Mouse (Mus musculus): ENCODE data around the gene Kmt2a. TPM values are rescaled to one million over a fixed set of nuclear protein-coding genes. Genes with fewer than 3 reads are reported as not detected.

Gene Kmt2a
- polyA plus RNA-seq, 1 experiment from 2014 or later = 10.5 TPM

DNA sequence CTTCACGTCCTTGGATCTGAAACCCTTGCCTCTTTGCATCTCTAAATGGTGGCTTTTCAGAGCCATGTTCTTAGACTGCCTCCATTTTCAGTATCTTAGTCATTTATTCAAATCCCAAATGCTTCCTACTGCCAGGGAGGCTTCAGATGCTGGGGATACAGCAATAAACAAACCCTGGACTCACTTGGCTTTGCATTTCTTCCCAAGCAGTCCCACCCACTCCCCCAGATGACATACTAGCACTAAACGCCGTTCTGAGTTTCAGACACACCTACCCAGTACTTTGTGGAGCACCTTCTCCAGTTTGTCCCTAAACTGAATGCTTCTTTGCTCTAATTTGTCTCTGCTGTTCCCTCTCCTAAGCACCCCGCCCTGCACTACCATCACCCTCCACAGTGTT is 15.9 kb upstream of the Kmt2a start:
- Histone ChIP-seq H3K36me3 (no peaks in the 10 kb centered on the region), H3K9me3 (no peaks in the 10 kb centered on the region), H3K4me3 (no peak overlapping the region), H3K27ac (no peak overlapping the region), H3K27me3 (ENCODE audit: insufficient read depth, poor library complexity, severe bottlenecking) (no peaks in the 10 kb centered on the region), H3K4me1 (0 out of 2 replicates have a peak, but pooled peaks cover 2% of the 10 kb centered on the region)
- no peak for DNase-seq (ENCODE audit: low spot score)
- WGBS = 61% methylated on average over 4 of the region's 4 CpGs

GRCm38 (mm10) chr9:44892664-44893063 is 11.6 kb upstream of the Kmt2a start:
- 32% methylated on average over 3 of the region's 3 CpGs for WGBS

GRCm38 (mm10) chr9:44891210-44891609 is 10.1 kb upstream of the Kmt2a start:
- H3K27me3 ChIP-seq (ENCODE audit: insufficient read depth, poor library complexity, severe bottlenecking) = no peaks in the 10 kb centered on the region
- H3K4me1 ChIP-seq = 0 out of 2 replicates have a peak, but pooled peaks cover 2% of the 10 kb centered on the region
- WGBS = 82% methylated on average over 6 of the region's 6 CpGs
- no peaks in the 10 kb centered on the region for H3K9me3 ChIP-seq
- H3K4me3 ChIP-seq = no peak overlapping the region
- DNase-seq (ENCODE audit: low spot score) = no peak
- no peak overlapping the region for H3K27ac ChIP-seq
- H3K36me3 ChIP-seq = no peaks in the 10 kb centered on the region

More at GRCm38 (mm10) chr9:44892664-44893063, 11.6 kb upstream of the Kmt2a start:
- Histone ChIP-seq H3K9me3 (no peaks in the 10 kb centered on the region), H3K27ac (no peak overlapping the region), H3K36me3 (no peaks in the 10 kb centered on the region), H3K4me1 (0 out of 2 replicates have a peak, but pooled peaks cover 2% of the 10 kb centered on the region), H3K27me3 (ENCODE audit: insufficient read depth, poor library complexity, severe bottlenecking) (no peaks in the 10 kb centered on the region), H3K4me3 (no peak overlapping the region)
- DNase-seq (ENCODE audit: low spot score) = no peak

GRCm38 (mm10) chr9:44890122-44890521 is 9.0 kb upstream of the Kmt2a start:
- Histone ChIP-seq H3K9me3 (no peaks in the 10 kb centered on the region), H3K27me3 (ENCODE audit: insufficient read depth, poor library complexity, severe bottlenecking) (no peaks in the 10 kb centered on the region), H3K36me3 (no peaks in the 10 kb centered on the region), H3K27ac (no peak overlapping the region), H3K4me1 (0 out of 2 replicates have a peak, but pooled peaks cover 2% of the 10 kb centered on the region), H3K4me3 (no peak overlapping the region)
- DNase-seq (ENCODE audit: low spot score) = no peak
- WGBS = 30% methylated on average over 2 of the region's 2 CpGs

GRCm38 (mm10) chr9:44888114-44888624 is 7.1 kb upstream of the Kmt2a start:
- WGBS = 84% methylated on average over 7 of the region's 7 CpGs
- no peak overlapping the region for H3K4me3 ChIP-seq

GRCm38 (mm10) chr9:44882981-44883569 is 2.0 kb upstream of the Kmt2a start:
- Histone ChIP-seq H3K36me3 (no peaks in the 10 kb centered on the region), H3K27me3 (ENCODE audit: insufficient read depth, poor library complexity, severe bottlenecking) (no peaks in the 10 kb centered on the region), H3K4me3 (peak overlapping the region; percentile 98), H3K4me1 (peaks cover 35% of the 10 kb centered on the region), H3K27ac (peak overlapping the region; percentile 97), H3K9me3 (no peaks in the 10 kb centered on the region)
- no peak for DNase-seq (ENCODE audit: low spot score)
- WGBS = under 1% methylated on average over 21 of the region's 21 CpGs

More at GRCm38 (mm10) chr9:44888114-44888624, 7.1 kb upstream of the Kmt2a start:
- H3K4me1 ChIP-seq = peaks cover 5% of the 10 kb centered on the region; the same call in 1 of the 2 replicates
- no peak for DNase-seq (ENCODE audit: low spot score)
- H3K27me3 ChIP-seq (ENCODE audit: insufficient read depth, poor library complexity, severe bottlenecking) = no peaks in the 10 kb centered on the region
- no peaks in the 10 kb centered on the region for H3K9me3 ChIP-seq
- no peaks in the 10 kb centered on the region for H3K36me3 ChIP-seq
- no peak overlapping the region for H3K27ac ChIP-seq

DNA sequence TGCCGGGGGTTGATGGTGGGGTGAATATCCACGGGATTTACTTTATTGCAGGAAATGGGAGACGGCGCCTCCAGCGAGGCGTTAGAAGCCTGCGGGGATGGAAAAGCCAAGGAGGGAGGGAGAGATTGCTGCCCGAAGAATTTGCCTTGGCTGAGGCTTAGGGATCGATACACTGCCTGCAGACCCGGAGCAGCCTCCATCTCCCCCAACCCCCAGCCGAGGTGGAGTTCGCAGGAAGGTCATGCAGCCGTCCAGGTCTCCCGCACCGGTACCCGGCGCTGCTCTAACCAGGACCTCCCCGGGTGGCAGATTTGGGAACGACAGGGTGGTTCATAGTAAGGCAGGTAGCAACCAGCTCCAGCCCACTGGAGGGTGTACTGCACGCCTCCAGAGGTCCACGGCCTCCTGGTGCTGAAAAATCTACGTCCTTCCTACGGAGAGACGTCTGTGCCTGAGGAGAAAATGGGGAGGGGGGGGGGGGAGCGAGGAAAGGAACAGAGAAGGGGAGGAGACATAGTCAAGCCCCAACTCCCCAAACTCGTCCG is 1.4 kb upstream of the Kmt2a start:
- WGBS = under 1% methylated on average over 26 of the region's 27 CpGs
- H3K27ac ChIP-seq = peak overlapping the region; percentile 97

GRCm38 (mm10) chr9:44881941-44882435 is 892 bp upstream of the Kmt2a start:
- WGBS = under 1% methylated on average over 29 of the region's 29 CpGs
- peaks cover 35% of the 10 kb centered on the region for H3K4me1 ChIP-seq
- peak overlapping the region; percentile 97 for H3K27ac ChIP-seq
- DNase-seq (ENCODE audit: low spot score) = peak; percentile 92
- H3K27me3 ChIP-seq (ENCODE audit: insufficient read depth, poor library complexity, severe bottlenecking) = no peaks in the 10 kb centered on the region
- H3K36me3 ChIP-seq = no peaks in the 10 kb centered on the region; the same call in 1 of the 2 replicates
- H3K9me3 ChIP-seq = no peaks in the 10 kb centered on the region
- H3K4me3 ChIP-seq = peak overlapping the region; percentile 98

More for the DNA sequence above, 1.4 kb upstream of the Kmt2a start:
- no peaks in the 10 kb centered on the region; the same call in 1 of the 2 replicates for H3K36me3 ChIP-seq
- no peaks in the 10 kb centered on the region for H3K9me3 ChIP-seq
- H3K4me3 ChIP-seq = peak overlapping the region; percentile 98
- DNase-seq (ENCODE audit: low spot score) = peak; percentile 90
- no peaks in the 10 kb centered on the region for H3K27me3 ChIP-seq (ENCODE audit: insufficient read depth, poor library complexity, severe bottlenecking)
- H3K4me1 ChIP-seq = peaks cover 35% of the 10 kb centered on the region

GRCm38 (mm10) chr9:44880309-44881081 is 601 bp downstream of the Kmt2a start:
- peak overlapping the region; percentile 97 for H3K27ac ChIP-seq

GRCm38 (mm10) chr9:44879694-44880271 is 1.3 kb downstream of the Kmt2a start:
- no peak for DNase-seq (ENCODE audit: low spot score)
- Histone ChIP-seq H3K4me1 (peaks cover 49% of the 10 kb centered on the region), H3K4me3 (peak overlapping the region; percentile 98), H3K36me3 (no peaks in the 10 kb centered on the region; the same call in 1 of the 2 replicates), H3K9me3 (no peaks in the 10 kb centered on the region), H3K27me3 (ENCODE audit: insufficient read depth, poor library complexity, severe bottlenecking) (no peaks in the 10 kb centered on the region), H3K27ac (peak overlapping the region; percentile 97)
- whole genome bisulfite sequencing = under 1% methylated on average over 13 of the region's 13 CpGs

More at GRCm38 (mm10) chr9:44880309-44881081, 601 bp downstream of the Kmt2a start:
- under 1% methylated on average over 40 of the region's 44 CpGs for WGBS
- Histone ChIP-seq H3K36me3 (no peaks in the 10 kb centered on the region; the same call in 1 of the 2 replicates), H3K4me3 (peak overlapping the region; percentile 98), H3K9me3 (no peaks in the 10 kb centered on the region), H3K27me3 (ENCODE audit: insufficient read depth, poor library complexity, severe bottlenecking) (no peaks in the 10 kb centered on the region), H3K4me1 (peaks cover 45% of the 10 kb centered on the region)
- no peak for DNase-seq (ENCODE audit: low spot score)

DNA sequence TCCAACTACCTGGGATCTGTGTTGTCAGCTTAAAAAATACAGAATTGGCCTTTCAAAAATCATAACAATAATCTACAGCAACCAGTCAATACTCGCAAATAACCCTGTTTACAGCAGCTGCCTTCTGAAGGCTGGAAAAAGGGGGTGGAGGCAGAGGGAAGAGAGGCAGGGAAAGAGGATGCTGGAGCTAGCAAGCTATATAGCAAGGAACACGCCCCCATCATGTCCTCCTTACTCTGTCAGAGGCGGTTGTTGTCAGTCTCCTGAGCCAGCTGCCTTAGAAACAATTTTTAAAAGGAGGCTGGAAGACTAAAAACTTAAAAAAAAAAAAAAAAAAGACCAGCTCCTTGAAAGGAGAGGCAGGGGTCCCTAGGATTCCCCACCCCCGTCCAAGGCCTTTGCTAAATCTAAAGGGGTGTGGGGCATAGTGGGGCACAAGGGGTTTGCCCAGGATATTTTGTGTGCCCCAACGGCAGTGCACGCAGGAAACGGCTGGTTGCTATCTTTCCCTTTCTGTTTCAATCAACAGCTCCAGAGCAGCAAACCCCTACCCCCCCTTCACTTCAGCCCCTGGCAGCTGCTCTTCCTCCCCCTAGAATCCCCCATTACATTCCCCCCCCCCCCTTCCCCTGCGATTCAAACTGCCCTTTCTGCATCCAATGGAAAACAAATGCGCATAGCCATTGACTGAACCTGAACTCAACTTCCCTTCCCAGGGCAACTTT is 2.2 kb downstream of the Kmt2a start:
- no peaks in the 10 kb centered on the region; the same call in 1 of the 2 replicates for H3K36me3 ChIP-seq
- H3K4me3 ChIP-seq = peak overlapping the region; percentile 98
- 0 out of 2 replicates have a peak overlapping the region, but pooled peaks have one; percentile 97 for H3K27ac ChIP-seq
- H3K4me1 ChIP-seq = peaks cover 55% of the 10 kb centered on the region
- 31% methylated on average over 9 of the region's 9 CpGs for WGBS
- DNase-seq (ENCODE audit: low spot score) = no peak
- H3K9me3 ChIP-seq = no peaks in the 10 kb centered on the region
- no peaks in the 10 kb centered on the region for H3K27me3 ChIP-seq (ENCODE audit: insufficient read depth, poor library complexity, severe bottlenecking)

DNA sequence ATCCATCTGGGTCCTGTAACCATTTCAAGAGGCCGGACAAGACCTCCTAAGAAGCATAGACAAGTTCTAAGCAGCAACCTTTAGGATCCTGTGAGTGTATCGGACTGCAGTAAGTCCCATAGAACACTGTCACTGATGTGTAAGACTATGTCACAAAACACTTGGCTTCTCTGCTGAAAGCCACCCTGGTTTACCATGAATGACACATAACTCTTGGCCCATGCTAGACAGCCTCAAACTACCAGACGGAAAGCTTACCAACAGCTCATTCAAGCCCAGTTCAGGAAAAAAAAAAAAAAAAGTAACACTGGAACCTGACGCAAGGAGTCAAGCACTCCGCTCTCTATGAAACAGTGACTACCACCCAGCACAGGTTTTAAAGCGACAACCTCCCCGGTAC is 3.4 kb downstream of the Kmt2a start:
- Histone ChIP-seq H3K4me3 (no peak overlapping the region), H3K27me3 (ENCODE audit: insufficient read depth, poor library complexity, severe bottlenecking) (no peaks in the 10 kb centered on the region), H3K27ac (no peak overlapping the region), H3K36me3 (no peaks in the 10 kb centered on the region; the same call in 1 of the 2 replicates), H3K4me1 (peaks cover 61% of the 10 kb centered on the region), H3K9me3 (no peaks in the 10 kb centered on the region)
- no peak for DNase-seq (ENCODE audit: low spot score)
- 88% methylated on average over 7 of the region's 7 CpGs for WGBS
